Mouse (Mus musculus): ENCODE data around the gene 2010003K11Rik.
"Not testable (repeated sequence)": the region's sequence is repeated elsewhere in the genome, so short reads cannot be mapped to it uniquely, and the experiment has no call there.

The 2010003K11Rik gene

GRCm38 (mm10) chr19:4461981-4462380 lies 36.4 kb downstream of the 2010003K11Rik start:
- DNase-seq (ENCODE audit: low read depth in 2 of 2, low spot score in 2 of 2): no peak

DNA sequence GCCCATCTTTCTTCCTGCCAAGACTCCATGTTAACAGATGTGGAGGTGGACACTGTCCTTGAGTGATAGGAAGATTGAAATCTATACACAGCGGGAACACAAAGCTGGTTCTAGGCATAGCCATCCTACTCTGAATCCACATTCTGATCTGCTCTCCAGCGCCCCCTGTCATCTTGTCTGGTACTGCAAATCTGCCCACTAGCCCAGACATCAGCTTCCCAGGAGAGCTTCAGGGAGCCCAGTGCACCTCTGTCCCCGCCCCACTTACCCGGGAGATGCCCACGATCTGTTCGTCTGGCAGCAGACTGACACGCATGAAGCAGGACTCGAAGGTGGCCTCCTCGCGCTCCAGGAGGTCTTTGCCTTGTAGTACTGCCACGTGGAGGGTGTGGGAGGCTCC lies 42.2 kb downstream of the 2010003K11Rik start:
- peak; percentile 44 to 66 for DNase-seq (ENCODE audit: low read depth in 2 of 2, low spot score in 2 of 2)

- DNase-seq (ENCODE audit: low read depth in 2 of 2, low spot score in 2 of 2): no peak
These were observed 43.1 kb downstream of the 2010003K11Rik start for GRCm38 (mm10) chr19:4455071-4455800.

- not testable (repeated sequence) for DNase-seq (ENCODE audit: low read depth in 2 of 2, low spot score in 2 of 2)
These were observed 44.3 kb downstream of the 2010003K11Rik start for GRCm38 (mm10) chr19:4454040-4454439.

- DNase-seq (ENCODE audit: low read depth in 2 of 2, low spot score in 2 of 2): no peak
These were observed 45.9 kb downstream of the 2010003K11Rik start for GRCm38 (mm10) chr19:4452525-4452924.

DNA sequence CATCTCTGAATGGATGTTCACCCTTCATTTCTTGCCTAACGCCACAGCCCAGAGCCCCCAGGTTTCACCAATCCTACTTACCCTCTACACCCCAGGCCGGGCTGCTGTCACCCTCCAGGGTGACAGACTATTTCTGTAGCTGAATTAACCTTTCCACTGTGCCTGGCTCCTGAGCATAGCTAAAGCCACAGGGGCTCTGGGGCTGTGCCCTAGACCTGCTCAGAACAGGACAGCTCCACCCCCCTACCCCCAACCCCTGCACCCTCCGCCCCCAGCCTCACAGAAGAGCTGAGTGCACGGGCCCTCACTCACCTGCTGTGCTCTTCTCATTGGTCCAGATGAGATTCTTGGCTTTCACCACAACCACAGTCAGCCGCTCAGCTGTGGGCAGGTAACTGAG lies 46.4 kb downstream of the 2010003K11Rik start:
- DNase-seq (ENCODE audit: low read depth in 2 of 2, low spot score in 2 of 2): no peak

GRCm38 (mm10) chr19:4451098-4451497 lies 47.3 kb downstream of the 2010003K11Rik start:
- DNase-seq (ENCODE audit: low read depth in 2 of 2, low spot score in 2 of 2): no peak

DNA sequence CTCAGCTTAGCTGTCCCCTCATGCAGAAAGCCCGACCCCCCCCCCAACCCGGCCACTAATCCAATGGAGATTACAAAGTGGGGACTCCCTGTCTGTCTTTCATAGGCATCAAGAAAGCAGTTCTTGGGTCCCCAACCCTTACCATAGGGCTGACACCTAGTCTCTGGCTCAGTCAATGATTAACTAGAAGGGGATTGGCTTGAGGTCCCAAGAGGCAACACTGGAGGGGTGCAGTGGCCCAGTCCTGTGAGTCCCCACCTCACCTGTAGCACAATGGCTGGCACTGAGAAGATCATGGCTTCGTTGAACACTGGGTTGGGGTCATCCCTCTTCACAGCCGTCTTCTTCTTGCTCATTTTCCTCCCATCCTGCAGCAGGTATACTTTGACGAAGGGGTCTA lies 47.7 kb downstream of the 2010003K11Rik start:
- no peak for DNase-seq (ENCODE audit: low read depth in 2 of 2, low spot score in 2 of 2)

- no peak for DNase-seq (ENCODE audit: low read depth in 2 of 2, low spot score in 2 of 2)
These were observed 49.2 kb downstream of the 2010003K11Rik start for GRCm38 (mm10) chr19:4449230-4449629.

DNA sequence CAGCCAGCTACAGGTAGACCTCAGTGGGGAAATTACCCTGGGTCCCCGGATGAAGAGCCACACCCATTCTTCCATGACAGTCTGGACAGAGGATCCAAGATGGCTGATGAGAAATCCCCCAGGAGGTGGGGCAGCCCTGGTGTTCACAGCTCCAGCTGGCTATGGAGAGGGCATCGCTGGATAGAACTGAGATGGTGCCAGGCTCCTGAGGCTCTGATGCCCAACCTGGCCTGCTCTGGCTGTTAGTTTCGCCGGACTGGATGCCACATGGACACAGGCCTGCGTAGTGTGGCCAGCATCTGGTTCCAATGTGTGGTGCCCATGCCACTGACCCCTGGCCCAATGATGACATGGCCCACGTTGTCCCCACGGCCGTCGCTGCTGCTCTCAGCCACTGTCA lies 50.9 kb downstream of the 2010003K11Rik start:
- DNase-seq (ENCODE audit: low read depth in 2 of 2, low spot score in 2 of 2): no peak

Measured in CD8-positive naive resting alpha-beta T cell, adult 2 months (primary cell).